Mouse (Mus musculus): ENCODE measurements around the gene Rab44. TPM values are rescaled to one million over a fixed set of nuclear protein-coding genes. Genes with fewer than 3 reads are reported as not detected.

The Rab44 gene
- polyA plus RNA-seq, 1 experiment = 0.34 TPM

GRCm38 (mm10) chr17:29175693-29176092, 61.7 kb downstream of the Rab44 start:
- WGBS = 68% methylated on average over 3 of the region's 3 CpGs
- H3K27ac ChIP-seq (ENCODE audit: insufficient read depth, low read depth, low read length) = no peak overlapping the region
- no peaks in the 10 kb centered on the region for H3K4me1 ChIP-seq (ENCODE audit: control insufficient read depth, insufficient read depth, low read length)
- TF ChIP-seq POLR2A (IDR thresholded peaks at IDR 0.05; ENCODE audit: low read depth, low read length) (no peak), CTCF (conservative IDR thresholded peaks at IDR 0.05; ENCODE audit: insufficient read depth, insufficient read length, low read depth, low read length) (no peak)
- H3K27me3 ChIP-seq (replicated peaks; ENCODE audit: control insufficient read depth, insufficient read depth, low read length) = no peaks in the 10 kb centered on the region
- no peaks in the 10 kb centered on the region for H3K36me3 ChIP-seq (ENCODE audit: control insufficient read depth, insufficient read depth, low read length)
- H3K4me3 ChIP-seq (ENCODE audit: insufficient read depth, low read depth, low read length) = no peak overlapping the region
- no peak for DNase-seq

GRCm38 (mm10) chr17:29176391-29177267, 62.7 kb downstream of the Rab44 start:
- H3K27ac ChIP-seq (ENCODE audit: insufficient read depth, low read depth, low read length) = no peak overlapping the region
- no peak for TF ChIP-seq POLR2A (IDR thresholded peaks at IDR 0.05; ENCODE audit: low read depth, low read length)
- TF ChIP-seq CTCF (conservative IDR thresholded peaks at IDR 0.05; ENCODE audit: insufficient read depth, insufficient read length, low read depth, low read length) = peak; percentile 80
- H3K36me3 ChIP-seq (ENCODE audit: control insufficient read depth, insufficient read depth, low read length) = no peaks in the 10 kb centered on the region
- DNase-seq = peak; percentile 61
- no peaks in the 10 kb centered on the region for H3K4me1 ChIP-seq (ENCODE audit: control insufficient read depth, insufficient read depth, low read length)
- no peak overlapping the region for H3K4me3 ChIP-seq (ENCODE audit: insufficient read depth, low read depth, low read length)
- no peaks in the 10 kb centered on the region for H3K27me3 ChIP-seq (replicated peaks; ENCODE audit: control insufficient read depth, insufficient read depth, low read length)
- WGBS = 30% methylated on average over 9 of the region's 9 CpGs

GRCm38 (mm10) chr17:29178503-29179059, 64.6 kb downstream of the Rab44 start:
- TF ChIP-seq POLR2A (IDR thresholded peaks at IDR 0.05; ENCODE audit: low read depth, low read length) = no peak
- no peak for TF ChIP-seq CTCF (conservative IDR thresholded peaks at IDR 0.05; ENCODE audit: insufficient read depth, insufficient read length, low read depth, low read length)
- Histone ChIP-seq H3K27me3 (replicated peaks; ENCODE audit: control insufficient read depth, insufficient read depth, low read length) (no peaks in the 10 kb centered on the region), H3K27ac (ENCODE audit: insufficient read depth, low read depth, low read length) (no peak overlapping the region), H3K4me1 (ENCODE audit: control insufficient read depth, insufficient read depth, low read length) (no peaks in the 10 kb centered on the region), H3K4me3 (ENCODE audit: insufficient read depth, low read depth, low read length) (no peak overlapping the region), H3K36me3 (ENCODE audit: control insufficient read depth, insufficient read depth, low read length) (no peaks in the 10 kb centered on the region)
- 85% methylated on average over 9 of the region's 9 CpGs for WGBS
- DNase-seq = no peak

- H3K36me3 ChIP-seq (ENCODE audit: control insufficient read depth, insufficient read depth, low read length) = no peaks in the 10 kb centered on the region
- H3K4me3 ChIP-seq (ENCODE audit: insufficient read depth, low read depth, low read length) = no peak overlapping the region
- no peak for TF ChIP-seq CTCF (conservative IDR thresholded peaks at IDR 0.05; ENCODE audit: insufficient read depth, insufficient read length, low read depth, low read length)
- no peak for TF ChIP-seq POLR2A (IDR thresholded peaks at IDR 0.05; ENCODE audit: low read depth, low read length)
- 93% methylated on average over 6 of the region's 6 CpGs for WGBS
- no peaks in the 10 kb centered on the region for H3K27me3 ChIP-seq (replicated peaks; ENCODE audit: control insufficient read depth, insufficient read depth, low read length)
- H3K27ac ChIP-seq (ENCODE audit: insufficient read depth, low read depth, low read length) = no peak overlapping the region
- DNase-seq = no peak
- H3K4me1 ChIP-seq (ENCODE audit: control insufficient read depth, insufficient read depth, low read length) = no peaks in the 10 kb centered on the region
Observed at GRCm38 (mm10) chr17:29179917-29180316, 66.0 kb downstream of the Rab44 start.

- no peak overlapping the region for H3K27ac ChIP-seq (ENCODE audit: insufficient read depth, low read depth, low read length)
- H3K4me1 ChIP-seq (ENCODE audit: control insufficient read depth, insufficient read depth, low read length) = no peaks in the 10 kb centered on the region
- TF ChIP-seq POLR2A (IDR thresholded peaks at IDR 0.05; ENCODE audit: low read depth, low read length) = no peak
- TF ChIP-seq CTCF (conservative IDR thresholded peaks at IDR 0.05; ENCODE audit: insufficient read depth, insufficient read length, low read depth, low read length) = no peak
- DNase-seq = no peak
- no peak overlapping the region for H3K4me3 ChIP-seq (ENCODE audit: insufficient read depth, low read depth, low read length)
- H3K27me3 ChIP-seq (replicated peaks; ENCODE audit: control insufficient read depth, insufficient read depth, low read length) = no peaks in the 10 kb centered on the region
- H3K36me3 ChIP-seq (ENCODE audit: control insufficient read depth, insufficient read depth, low read length) = no peaks in the 10 kb centered on the region
- 68% methylated on average over 4 of the region's 4 CpGs for WGBS
Observed at GRCm38 (mm10) chr17:29180406-29181127, 66.6 kb downstream of the Rab44 start.

- no peak for DNase-seq
- TF ChIP-seq POLR2A (IDR thresholded peaks at IDR 0.05; ENCODE audit: low read depth, low read length) = no peak
- TF ChIP-seq CTCF (conservative IDR thresholded peaks at IDR 0.05; ENCODE audit: insufficient read depth, insufficient read length, low read depth, low read length) = no peak
- H3K27ac ChIP-seq (ENCODE audit: insufficient read depth, low read depth, low read length) = no peak overlapping the region
- H3K4me1 ChIP-seq (ENCODE audit: control insufficient read depth, insufficient read depth, low read length) = no peaks in the 10 kb centered on the region
- H3K36me3 ChIP-seq (ENCODE audit: control insufficient read depth, insufficient read depth, low read length) = no peaks in the 10 kb centered on the region
- no peaks in the 10 kb centered on the region for H3K27me3 ChIP-seq (replicated peaks; ENCODE audit: control insufficient read depth, insufficient read depth, low read length)
- WGBS = 93% methylated on average over 5 of the region's 5 CpGs
- H3K4me3 ChIP-seq (ENCODE audit: insufficient read depth, low read depth, low read length) = no peak overlapping the region
Observed at GRCm38 (mm10) chr17:29181751-29182150, 67.8 kb downstream of the Rab44 start.

- 43% methylated on average over 11 of the region's 11 CpGs for WGBS
Observed at GRCm38 (mm10) chr17:29183162-29183561, 69.2 kb downstream of the Rab44 start.

More at GRCm38 (mm10) chr17:29183162-29183561, 69.2 kb downstream of the Rab44 start:
- no peak overlapping the region for H3K27ac ChIP-seq (ENCODE audit: insufficient read depth, low read depth, low read length)
- DNase-seq = no peak
- TF ChIP-seq CTCF (conservative IDR thresholded peaks at IDR 0.05; ENCODE audit: insufficient read depth, insufficient read length, low read depth, low read length) (no peak), POLR2A (IDR thresholded peaks at IDR 0.05; ENCODE audit: low read depth, low read length) (no peak)
- H3K27me3 ChIP-seq (replicated peaks; ENCODE audit: control insufficient read depth, insufficient read depth, low read length) = no peaks in the 10 kb centered on the region
- no peaks in the 10 kb centered on the region for H3K4me1 ChIP-seq (ENCODE audit: control insufficient read depth, insufficient read depth, low read length)
- no peak overlapping the region for H3K4me3 ChIP-seq (ENCODE audit: insufficient read depth, low read depth, low read length)
- no peaks in the 10 kb centered on the region for H3K36me3 ChIP-seq (ENCODE audit: control insufficient read depth, insufficient read depth, low read length)
